Mouse (Mus musculus): ENCODE data around the gene Ambra1.

Ambra1 gene

DNA sequence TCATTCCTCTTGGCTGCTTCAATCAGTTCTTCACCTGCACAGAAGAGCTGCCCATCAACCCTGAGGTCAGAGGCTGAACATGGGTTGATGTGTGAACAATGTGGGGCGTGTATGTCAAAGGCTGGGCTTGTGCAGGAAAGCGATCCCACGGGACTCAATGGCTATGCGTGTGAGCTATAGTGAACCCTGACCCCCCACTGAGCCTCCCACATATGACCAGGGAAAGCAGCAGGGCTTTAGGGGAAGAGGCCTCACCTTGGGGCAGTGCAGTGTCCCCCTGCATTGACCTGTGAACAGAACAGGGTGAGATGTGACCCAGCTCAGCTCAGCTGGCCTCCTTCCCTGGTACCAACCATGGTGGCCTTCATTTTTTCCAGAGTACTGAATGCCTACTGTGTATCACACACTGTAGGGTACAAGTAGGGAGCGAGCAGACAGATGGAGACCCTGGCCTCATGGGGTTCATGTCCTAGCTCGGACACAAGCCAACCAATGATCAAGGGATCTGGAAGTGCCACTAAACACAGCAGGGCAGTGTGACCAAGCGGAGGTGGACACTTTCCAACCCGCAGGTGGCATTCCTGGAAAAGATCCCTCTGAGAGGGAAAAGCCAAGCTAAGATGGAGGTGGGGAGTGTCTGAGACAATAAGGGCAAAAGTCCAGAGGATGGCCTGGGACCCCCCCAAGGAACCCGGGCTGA is 205.0 kb downstream of the Ambra1 start:
- no peak for DNase-seq (ENCODE audit: low read depth, low spot score)

DNA sequence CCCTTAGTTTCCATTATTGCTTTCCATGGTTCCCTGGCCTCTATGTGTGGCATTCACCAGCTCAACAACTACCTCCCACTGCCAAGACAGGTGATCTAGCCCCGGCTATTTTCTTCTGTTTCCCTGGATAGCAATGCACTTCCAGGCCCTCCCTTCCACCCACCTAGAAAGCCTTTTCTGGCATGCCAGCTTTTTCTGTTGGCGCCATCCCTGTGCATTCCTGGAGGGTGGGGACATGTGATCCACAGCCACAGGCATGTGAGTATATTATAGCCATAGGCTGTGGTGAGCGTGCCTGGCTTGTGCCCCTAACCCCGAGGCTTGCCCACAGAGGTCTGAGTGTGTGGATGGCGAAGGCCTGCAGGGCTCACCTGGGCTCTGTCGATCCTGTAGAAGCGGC is 206.2 kb downstream of the Ambra1 start:
- no peak for DNase-seq (ENCODE audit: low read depth, low spot score)

DNA sequence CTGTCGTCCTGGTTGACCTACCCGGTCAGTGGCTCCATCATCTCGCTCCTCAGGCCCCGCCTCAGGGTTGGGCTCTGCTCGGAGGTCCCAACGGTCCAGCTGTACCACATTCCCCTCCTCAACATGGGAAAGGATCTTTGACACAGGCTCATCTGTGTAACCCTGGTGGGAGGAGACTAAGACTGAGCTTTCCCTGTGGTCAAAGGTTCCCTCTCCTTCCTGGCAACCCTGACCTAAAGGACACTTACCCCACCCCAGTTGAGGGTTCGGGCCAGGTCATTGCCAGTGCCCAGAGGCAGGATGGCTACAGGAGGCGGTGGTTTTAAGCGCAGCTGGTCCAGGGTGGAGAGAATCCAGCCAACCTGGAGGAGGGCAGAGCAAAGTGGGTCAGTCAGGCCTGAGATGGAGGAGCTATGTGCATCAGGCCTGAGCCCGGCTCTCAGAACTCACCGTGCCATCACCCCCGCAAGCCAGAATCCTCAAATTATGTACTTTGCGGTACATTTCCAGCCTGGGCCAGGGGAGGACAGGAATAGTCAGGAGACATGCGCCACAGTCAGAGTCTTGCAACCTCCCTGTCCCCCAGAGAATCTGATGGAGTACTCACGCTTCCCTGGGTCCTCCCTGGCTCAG is 209.5 kb downstream of the Ambra1 start:
- no peak for DNase-seq (ENCODE audit: low read depth, low spot score)

- DNase-seq (ENCODE audit: low read depth, low spot score): no peak
Observed at GRCm38 (mm10) chr2:91942356-91942755, 212.4 kb downstream of the Ambra1 start.

DNA sequence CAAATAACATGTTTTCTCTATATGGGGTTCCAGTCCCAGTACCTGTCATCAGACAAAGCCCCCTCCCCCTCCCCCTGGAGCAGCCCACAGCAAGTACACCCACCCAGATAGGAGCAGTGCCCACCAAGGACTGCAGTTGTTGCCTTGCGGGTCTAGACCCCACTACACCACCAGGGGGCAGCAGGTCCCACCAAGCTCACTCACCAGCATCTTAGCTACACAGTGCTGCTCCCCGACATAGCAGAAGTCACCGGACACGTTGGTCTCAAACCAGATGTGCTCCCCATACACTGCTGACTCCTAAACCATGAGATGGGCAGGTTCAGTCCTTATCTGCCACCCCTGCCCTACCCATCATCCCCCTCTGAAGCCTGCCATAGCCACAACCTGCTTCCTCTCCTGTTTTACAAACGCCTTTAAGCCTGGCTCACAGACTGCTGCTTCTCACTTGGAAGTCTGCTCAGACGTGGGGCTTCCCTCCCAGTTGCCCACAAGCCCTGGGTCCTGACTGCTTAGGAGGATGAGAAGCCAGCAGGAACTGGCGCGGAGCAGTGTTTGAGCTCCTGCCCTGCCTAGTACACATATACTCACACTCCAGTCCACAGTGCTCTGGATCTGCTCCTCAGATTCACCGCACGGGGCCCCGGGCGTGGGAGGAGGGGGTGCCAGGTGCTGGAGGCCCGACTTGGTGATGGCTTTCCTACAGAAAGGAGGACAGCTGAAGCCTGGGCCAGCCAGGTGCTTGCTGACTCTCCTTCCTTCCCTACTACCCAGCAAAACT is 214.4 kb downstream of the Ambra1 start:
- peak; percentile 87 for DNase-seq (ENCODE audit: low read depth, low spot score)

- no peak for DNase-seq (ENCODE audit: low read depth, low spot score)
Observed at GRCm38 (mm10) chr2:91945483-91945882, 215.5 kb downstream of the Ambra1 start, which contains the start of gene Gm9821. TSS of gene Gm9821 (plus strand) at chr2:91945703.

GRCm38 (mm10) chr2:91946836-91947235 is 216.9 kb downstream of the Ambra1 start:
- DNase-seq (ENCODE audit: low read depth, low spot score): no peak

DNA sequence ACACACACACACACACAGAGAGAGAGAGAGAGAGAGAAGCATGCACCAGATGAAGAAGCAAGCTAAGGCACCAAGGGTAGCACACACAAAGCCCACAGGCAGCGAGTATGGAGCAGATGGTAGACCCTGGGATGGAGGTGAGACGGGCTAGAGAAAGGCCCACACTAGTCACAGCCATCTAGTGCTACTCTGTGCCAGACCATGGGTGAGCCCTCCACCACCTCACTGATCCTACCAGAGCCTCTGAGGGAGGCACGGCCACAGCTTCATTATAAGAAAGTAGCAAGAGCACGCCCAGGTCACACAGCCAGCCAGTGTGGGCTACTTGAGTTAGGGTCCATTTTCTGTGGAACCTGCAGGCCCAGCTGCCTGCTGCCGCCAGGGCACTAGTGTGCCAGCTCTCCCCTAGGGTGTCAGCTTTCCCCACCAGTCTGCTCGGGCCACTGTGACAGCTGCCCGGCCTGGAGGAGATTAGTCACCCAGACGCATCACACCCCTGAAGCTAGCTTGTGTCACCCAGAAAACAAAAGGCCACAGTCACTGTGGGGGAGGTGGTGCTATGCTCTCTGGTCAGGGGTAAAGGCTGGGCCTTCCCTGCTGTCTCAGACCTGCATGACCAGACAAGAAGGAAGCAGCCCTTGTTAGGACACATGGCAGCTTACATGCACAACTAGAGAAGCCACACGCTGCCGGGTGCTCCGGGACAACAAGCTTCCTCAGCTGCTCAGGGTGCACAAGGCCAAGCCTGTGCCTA is 217.6 kb downstream of the Ambra1 start:
- DNase-seq (ENCODE audit: low read depth, low spot score): no peak

GRCm38 (mm10) chr2:91948151-91948509 is 218.2 kb downstream of the Ambra1 start:
- DNase-seq (ENCODE audit: low read depth, low spot score): no peak

- DNase-seq (ENCODE audit: low read depth, low spot score): no peak
Observed at GRCm38 (mm10) chr2:91948792-91949241, 218.9 kb downstream of the Ambra1 start.

DNA sequence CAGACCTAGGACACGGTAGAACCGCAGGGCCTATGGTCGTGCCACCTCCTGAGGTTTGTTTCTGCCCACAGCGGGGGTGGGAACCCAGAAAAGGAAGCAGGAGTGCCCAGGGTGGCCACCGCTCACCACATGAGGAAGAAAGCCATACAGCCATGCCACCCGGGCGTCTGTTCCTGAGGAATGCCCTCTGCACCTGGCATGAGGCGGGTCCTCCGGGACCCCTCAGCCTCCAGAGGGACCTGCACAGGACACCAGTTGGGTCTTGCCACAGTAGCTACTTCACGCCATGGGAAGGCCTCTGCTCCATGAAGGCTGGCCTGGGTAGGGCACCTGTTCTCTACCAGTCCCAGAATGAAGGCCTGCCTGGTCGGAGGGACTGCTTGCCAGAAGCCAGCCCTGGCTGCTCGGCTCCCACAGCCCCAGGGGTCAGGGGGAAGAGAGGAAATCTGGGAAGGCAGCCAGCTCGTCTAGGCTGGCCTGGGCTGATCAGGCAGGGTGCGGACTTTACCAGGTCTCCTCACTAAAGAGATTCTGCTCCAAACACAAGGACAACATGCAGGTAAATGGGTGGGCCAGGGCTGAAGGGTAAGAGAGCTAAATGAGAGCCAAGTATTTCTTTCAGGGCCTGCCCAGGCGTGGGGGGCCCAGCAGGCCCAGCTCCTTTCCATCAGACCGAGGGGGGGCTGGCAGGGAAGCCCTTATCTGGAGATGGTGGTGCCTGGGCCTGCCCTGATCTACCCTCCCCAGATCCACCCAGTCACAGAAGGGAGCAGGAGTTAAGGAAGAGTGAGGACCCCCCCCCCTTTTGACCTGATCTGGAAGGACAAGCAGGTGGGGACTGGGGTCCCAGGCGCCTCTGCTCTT is 219.7 kb downstream of the Ambra1 start:
- no peak for DNase-seq (ENCODE audit: low read depth, low spot score)

DNA sequence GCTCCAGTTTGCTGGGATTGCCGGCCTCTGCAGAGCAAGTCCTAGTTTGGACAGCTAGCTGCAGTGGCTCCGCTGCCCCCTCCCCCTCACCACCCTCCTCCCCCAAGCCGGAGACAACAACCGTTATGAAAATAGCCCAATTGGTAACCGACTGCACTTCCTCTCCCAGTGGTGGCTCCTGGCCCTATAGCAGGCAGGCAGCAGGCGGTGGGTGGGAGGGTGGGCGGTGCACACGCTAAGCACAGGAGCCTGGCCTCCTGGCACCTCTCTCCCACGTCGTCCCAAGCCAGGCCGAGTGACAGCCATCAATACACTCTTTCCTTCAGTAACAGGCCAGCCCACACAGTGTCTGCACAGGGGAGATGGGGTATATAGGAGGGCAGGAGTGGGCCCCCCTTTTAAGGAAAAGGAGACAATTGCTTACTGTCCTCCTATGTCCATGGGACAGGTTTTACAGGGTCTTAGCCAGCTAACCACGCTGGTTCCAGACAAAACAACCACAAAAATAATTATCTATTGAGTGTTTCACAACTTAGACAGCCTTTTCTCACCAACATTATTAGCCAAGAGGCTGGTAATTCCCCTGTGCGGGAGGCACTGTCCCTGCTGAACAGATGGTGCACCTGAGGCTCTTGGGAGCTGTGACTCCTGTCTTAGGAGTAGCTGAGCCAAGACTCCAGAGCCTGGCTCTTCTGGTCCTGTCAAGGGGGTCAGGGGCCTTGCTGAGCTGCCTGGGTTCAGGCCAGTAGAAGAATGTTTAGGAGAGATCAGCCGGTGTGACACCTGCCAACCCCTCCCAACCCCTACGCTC is 220.5 kb downstream of the Ambra1 start:
- DNase-seq (ENCODE audit: low read depth, low spot score): no peak

- no peak for DNase-seq (ENCODE audit: low read depth, low spot score)
Observed at GRCm38 (mm10) chr2:91953825-91954224, 223.9 kb downstream of the Ambra1 start.

DNA sequence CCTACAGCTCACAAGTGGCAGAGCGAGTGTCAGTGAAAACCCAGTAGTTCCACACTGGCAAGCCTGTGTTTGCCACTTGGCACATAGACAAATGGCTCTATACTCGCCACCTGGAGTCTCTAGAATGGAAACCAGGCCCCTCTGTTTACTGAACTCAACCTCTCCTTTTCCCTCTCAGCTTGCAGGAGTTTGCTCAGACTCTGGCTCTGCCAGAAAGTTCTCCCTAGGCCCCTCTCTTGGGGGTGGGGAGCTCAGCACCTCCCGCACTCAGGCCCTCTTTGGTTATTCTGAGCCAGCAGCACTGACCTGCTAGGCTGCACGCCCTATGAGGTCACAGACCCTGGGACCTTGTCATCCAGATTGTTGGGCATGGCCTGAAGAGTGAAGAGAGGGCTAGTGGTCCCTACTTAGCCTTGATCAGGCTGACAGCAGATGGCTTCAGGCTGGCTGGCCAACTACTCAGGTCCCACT is 225.2 kb downstream of the Ambra1 start:
- no peak for DNase-seq (ENCODE audit: low read depth, low spot score)

DNA sequence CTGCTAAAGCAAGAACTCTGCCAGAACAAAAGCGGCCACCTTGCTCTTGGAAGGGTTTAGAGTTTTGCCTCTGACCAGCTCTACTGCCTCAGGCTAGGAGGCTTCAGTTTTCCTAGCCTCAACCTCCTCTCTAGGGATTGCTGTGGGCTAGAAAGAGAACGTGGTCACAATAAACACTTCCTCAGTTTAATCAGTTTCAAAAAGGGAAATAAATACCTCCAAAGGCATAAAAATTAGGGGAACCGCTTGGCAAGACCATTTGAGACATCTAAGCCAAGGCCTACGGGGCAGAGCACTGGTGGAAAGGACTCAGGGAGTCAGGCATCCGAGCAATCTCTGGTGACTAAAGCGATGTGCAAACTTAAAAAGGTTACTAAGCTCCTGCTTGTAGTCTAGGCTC is 225.9 kb downstream of the Ambra1 start:
- no peak for DNase-seq (ENCODE audit: low read depth, low spot score)

GRCm38 (mm10) chr2:91957096-91957495 is 227.2 kb downstream of the Ambra1 start:
- DNase-seq (ENCODE audit: low read depth, low spot score): no peak

GRCm38 (mm10) chr2:91958049-91958448 is 228.1 kb downstream of the Ambra1 start:
- no peak for DNase-seq (ENCODE audit: low read depth, low spot score)

DNA sequence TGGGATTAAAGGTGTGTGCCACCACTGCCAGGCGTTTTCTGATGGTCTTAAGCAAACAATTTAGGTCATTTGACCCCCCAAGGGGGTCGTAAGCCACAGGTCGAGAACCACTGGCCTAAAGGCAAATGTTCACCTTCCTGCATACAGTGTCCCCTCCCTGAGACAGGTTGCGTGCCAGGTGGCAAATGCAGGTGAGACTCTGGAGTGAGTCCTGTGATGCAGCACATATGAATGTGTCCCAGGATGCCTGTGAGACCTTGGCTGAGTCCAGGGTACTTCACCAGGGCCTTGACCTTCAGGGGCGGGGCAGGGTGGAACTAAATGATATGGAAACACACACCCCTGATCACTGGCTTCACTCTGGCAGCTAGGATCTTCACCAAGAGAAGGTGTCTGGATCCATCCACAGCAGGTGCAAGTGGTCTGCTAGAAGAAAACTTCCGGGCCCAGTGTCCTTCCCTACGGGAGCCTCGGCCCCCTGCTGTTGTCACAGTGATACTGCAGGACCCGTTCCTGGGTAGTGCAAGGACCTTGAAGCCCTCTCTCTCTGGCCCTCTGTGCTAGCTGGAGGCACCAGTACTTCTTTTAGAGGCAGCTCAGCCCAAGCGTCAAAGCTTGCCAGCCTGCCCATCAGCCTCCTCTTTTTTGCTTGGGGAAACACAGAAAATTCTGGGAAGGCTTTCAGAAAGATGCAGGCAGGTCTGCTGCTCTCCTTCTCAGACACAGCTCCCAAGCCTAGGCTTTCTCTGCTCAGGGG is 228.9 kb downstream of the Ambra1 start:
- no peak for DNase-seq (ENCODE audit: low read depth, low spot score)
